Mouse (Mus musculus) forebrain, embryonic 13.5 days (tissue): ENCODE results near the gene Hdhd3. TPM values are rescaled to one million over a fixed set of nuclear protein-coding genes. Genes with fewer than 3 reads are reported as not detected.

Experiments used
- ATAC-seq: fragments of 200-750 bp; cut with Nextera tagmentation; 2 replicates; pipeline ENCODE4 v1.8.0; 2017
- H3K27ac ChIP-seq: fragments of 300-500 bp; sonication (generic); 2 replicates; pipeline ENCODE4 v1.5.1; 2015; ENCODE audit warnings: inconsistent platforms, mild to moderate bottlenecking, moderate library complexity
- H3K27me3 ChIP-seq: fragments of 300-500 bp; sonication (generic); 2 replicates; pipeline ENCODE4 v1.6.1; 2015; ENCODE audit warnings: mild to moderate bottlenecking, inconsistent platforms
- H3K36me3 ChIP-seq: fragments of 300-500 bp; sonication (generic); 2 replicates; pipeline ENCODE4 v1.6.1; 2015; ENCODE audit warnings: mild to moderate bottlenecking, inconsistent platforms; ENCODE audit not compliant: poor library complexity, severe bottlenecking
- H3K4me1 ChIP-seq: fragments of 300-500 bp; sonication (generic); 2 replicates; pipeline ENCODE4 v1.6.1; 2015; ENCODE audit warnings: inconsistent platforms
- H3K4me2 ChIP-seq: fragments of 300-500 bp; sonication (generic); 2 replicates; pipeline ENCODE4 v1.6.1; 2015; ENCODE audit warnings: inconsistent platforms, mild to moderate bottlenecking, moderate library complexity
- H3K4me3 ChIP-seq: fragments of 300-500 bp; sonication (generic); 2 replicates; pipeline ENCODE4 v1.5.1; 2015; ENCODE audit warnings: mild to moderate bottlenecking, inconsistent platforms
- H3K9ac ChIP-seq: fragments of 300-500 bp; sonication (generic); 2 replicates; pipeline ENCODE4 v1.6.1; 2015; ENCODE audit warnings: mild to moderate bottlenecking, inconsistent platforms
- H3K9me3 ChIP-seq: fragments of 300-500 bp; sonication (generic); replicated peaks from 2 replicates; pipeline ENCODE4 v1.6.1; 2016; ENCODE audit warnings: inconsistent platforms
- WGBS: fragments of 180-500 bp; shearing (Covaris S2); methylation state at CpG from one replicate; pipeline ENCODE4 v1.1.7; 2015; 5-methylcytosine and 5-hydroxymethylcytosine counted together
- polyA plus RNA-seq: library from polyadenylated mRNA; unstranded; fragments of >200 nt; fragmentation: Nextera tagmentation; extraction: Ambion mirVana; gene quantifications from 2 replicates; pipeline ENCODE4 v1.2.1, GENCODE M21; 2015

Gene Hdhd3
- 10.5 and 11.2 TPM in 2 replicates for polyA plus RNA-seq

DNA sequence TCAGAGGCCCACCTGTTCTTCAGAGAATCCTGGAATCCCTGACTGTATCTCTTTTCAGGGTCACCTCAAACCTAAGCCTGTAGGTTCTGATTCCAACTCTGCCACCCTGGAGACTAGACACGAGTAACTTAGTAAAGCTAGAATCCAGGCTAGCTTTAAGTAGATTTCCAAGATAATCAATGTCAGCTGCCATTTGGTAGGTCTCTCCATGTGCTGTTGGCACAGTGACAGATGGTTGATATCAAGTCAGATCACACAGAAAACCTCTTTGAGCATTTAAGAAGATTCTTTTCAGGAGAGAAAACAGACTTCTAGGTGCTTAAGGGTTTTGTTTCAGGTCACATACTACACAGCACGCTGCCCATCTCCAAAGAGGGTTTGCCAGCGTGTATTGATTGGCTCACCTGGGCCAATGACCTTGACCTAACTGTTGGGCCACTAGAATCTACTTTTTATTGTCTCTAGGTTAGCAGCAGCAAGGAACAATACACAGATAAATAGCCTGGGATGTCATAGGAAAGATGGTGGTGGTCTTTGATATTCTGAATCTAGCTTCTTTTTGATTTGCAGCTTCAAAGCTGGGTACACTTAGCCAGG lies at the start of gene Hdhd3:
Gene Hdhd3 (minus strand): TSS at position 94 of the 597 bp plus-strand sequence.
- Histone ChIP-seq H3K27me3 (no peaks in the 10 kb centered on the region), H3K4me2 (peak within 1 kb of the TSS; percentile 75), H3K27ac (no peak within 1 kb of the TSS), H3K4me3 (peak within 1 kb of the TSS; percentile 87), H3K36me3 (peaks cover 30% of the 10 kb centered on the region), H3K9ac (peak within 1 kb of the TSS; percentile 84), H3K4me1 (peaks cover 11% of the 10 kb centered on the region), H3K9me3 (no peaks in the 10 kb centered on the region)
- no peak for ATAC-seq
- WGBS, result 91% methylated on average over 3 of the region's 3 CpGs

DNA sequence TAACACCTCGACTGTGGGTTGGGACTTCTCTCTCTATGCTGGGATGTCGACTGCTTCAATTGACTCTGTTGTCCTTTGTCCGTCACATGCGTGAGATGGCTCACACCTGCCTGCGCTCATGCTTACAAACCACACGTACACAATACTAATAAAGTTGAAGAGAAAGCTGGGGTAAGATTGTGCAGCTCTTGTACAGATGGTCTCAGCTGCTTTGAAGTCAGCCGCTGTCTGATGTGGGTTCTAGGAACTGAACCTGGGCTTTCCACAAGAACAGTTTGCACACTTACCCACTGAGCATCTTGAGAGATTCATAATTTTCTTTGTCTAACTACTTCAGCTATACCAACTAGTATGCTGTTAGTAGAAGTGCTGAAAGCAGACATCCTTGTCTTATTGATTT lies 48.7 kb upstream of the Hdhd3 start:
- Histone ChIP-seq H3K9ac (no peak overlapping the region), H3K4me2 (no peak overlapping the region), H3K4me3 (no peak overlapping the region), H3K4me1 (no peaks in the 10 kb centered on the region), H3K27me3 (no peaks in the 10 kb centered on the region), H3K9me3 (no peaks in the 10 kb centered on the region), H3K36me3 (no peaks in the 10 kb centered on the region), H3K27ac (no peak overlapping the region)
- 89% methylated on average over 7 of the region's 7 CpGs for WGBS
- ATAC-seq, result no peak

DNA sequence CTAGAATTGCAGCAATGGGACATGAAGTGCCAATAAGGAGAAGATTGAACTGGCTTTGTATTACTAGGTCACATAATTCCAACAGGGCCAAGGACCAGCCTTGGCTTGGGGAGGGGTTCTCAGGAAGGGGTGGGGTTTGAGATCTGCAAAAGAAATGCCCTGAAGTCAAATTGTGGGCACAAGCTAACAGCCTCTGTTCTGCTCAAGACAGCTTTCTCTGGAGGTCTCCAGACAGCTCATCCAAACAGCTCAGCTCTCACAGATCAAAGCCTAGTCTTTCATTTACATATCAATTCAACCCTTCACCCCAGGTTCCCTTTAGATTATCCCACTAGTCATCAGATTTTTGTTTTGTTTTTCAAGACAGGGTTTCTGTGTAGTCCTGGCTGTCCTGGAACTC lies 41.5 kb upstream of the Hdhd3 start:
- Histone ChIP-seq H3K4me3 (no peak overlapping the region), H3K27me3 (no peaks in the 10 kb centered on the region), H3K4me2 (no peak overlapping the region), H3K4me1 (no peaks in the 10 kb centered on the region), H3K36me3 (no peaks in the 10 kb centered on the region), H3K27ac (no peak overlapping the region), H3K9ac (no peak overlapping the region), H3K9me3 (no peaks in the 10 kb centered on the region)
- ATAC-seq, result no peak

DNA sequence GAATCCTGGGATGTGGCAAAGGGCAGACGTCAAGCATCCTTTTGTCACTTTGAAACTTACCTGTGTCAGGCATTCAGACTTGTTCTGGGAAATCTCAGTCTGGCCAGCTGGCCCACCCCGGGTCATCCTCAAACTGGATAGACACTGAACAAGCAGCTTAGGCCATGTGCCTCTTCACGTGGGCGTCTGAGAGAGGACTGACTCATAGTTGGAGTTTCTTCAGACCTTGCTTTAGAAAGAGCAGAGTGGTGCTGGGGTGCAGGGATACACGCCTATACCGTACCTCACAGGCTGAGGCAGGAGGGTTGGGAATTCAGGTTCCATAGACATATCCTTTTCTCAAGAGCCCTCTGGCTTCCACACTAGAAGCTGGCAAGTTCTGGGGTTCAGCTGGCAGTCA lies 40.5 kb upstream of the Hdhd3 start:
- Histone ChIP-seq H3K4me3 (no peak overlapping the region), H3K9me3 (no peaks in the 10 kb centered on the region), H3K27ac (no peak overlapping the region), H3K36me3 (no peaks in the 10 kb centered on the region), H3K9ac (no peak overlapping the region), H3K27me3 (no peaks in the 10 kb centered on the region), H3K4me1 (no peaks in the 10 kb centered on the region), H3K4me2 (no peak overlapping the region)
- no peak for ATAC-seq
- WGBS, result 86% methylated on average over 6 of the region's 6 CpGs

DNA sequence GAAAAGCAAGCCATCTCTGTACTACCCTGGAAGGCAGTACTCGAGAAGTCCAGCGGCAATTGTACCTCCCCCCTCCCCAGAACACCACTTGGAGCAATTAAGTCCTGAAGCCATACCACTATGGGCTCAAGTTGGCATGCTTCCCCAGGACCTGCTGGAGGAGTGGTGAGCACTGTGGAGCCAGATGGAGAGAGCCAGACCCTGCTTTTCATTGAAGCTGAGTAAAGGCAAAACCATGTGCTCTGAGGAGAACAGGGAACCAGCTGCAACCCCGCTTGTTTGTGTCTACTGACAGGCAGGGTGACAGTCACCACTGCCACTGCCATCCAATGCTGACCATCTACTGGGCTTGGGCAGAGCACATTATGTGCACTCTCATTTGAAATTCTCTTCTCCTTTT lies 38.5 kb upstream of the Hdhd3 start:
- Histone ChIP-seq H3K27me3 (no peaks in the 10 kb centered on the region), H3K9me3 (no peaks in the 10 kb centered on the region), H3K27ac (no peak overlapping the region), H3K36me3 (no peaks in the 10 kb centered on the region), H3K4me3 (no peak overlapping the region), H3K9ac (no peak overlapping the region), H3K4me2 (no peak overlapping the region), H3K4me1 (no peaks in the 10 kb centered on the region)
- WGBS, result 76% methylated on average over 3 of the region's 3 CpGs
- peak; percentile 65; the same call in 1 of the 2 replicates for ATAC-seq

DNA sequence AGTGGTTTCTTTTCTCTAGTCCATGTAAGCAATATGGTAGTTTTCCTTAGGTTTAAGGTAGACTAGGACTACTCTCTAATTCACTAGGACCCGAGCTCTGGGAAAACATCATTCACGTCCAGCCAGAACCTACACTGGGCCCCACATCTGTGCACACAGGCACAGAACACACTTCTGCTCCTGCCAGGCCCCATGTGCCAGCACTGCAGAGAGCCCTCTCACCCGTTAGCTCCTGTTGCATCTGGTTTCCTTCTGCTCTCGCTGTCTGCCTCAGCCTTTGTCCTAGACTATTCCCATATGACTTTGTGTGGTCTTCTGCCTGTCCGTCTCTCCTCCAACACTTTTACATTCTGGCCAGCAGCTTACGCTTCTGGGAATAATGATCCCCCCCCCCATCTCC lies 30.5 kb upstream of the Hdhd3 start:
- H3K4me3 ChIP-seq, result no peak overlapping the region
- H3K9me3 ChIP-seq, result no peaks in the 10 kb centered on the region
- no peak overlapping the region for H3K27ac ChIP-seq
- 75% methylated on average over 6 of the region's 6 CpGs for WGBS
- H3K27me3 ChIP-seq, result no peaks in the 10 kb centered on the region
- no peaks in the 10 kb centered on the region for H3K36me3 ChIP-seq
- H3K4me2 ChIP-seq, result no peak overlapping the region
- H3K9ac ChIP-seq, result no peak overlapping the region
- H3K4me1 ChIP-seq, result no peaks in the 10 kb centered on the region
- ATAC-seq, result no peak

DNA sequence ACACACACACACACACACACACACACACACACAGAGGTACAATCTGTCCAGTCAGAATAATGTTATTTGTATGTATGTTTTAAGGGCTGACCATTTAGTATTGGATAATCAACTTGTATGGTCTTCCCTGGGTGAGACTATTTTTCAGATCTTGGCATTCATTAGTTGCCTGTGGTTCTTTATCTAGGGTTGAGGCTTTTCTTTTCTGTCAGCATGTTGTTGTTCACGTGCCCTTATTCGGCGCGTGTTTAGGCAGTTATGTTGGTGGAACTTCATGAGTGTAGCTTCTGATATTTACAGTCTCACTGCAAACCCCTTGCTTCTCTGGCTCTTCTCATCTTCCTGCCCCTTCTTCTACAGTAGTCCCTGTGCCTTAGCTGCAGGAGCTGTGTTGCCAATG lies 24.4 kb upstream of the Hdhd3 start:
- H3K4me1 ChIP-seq, result peaks cover 11% of the 10 kb centered on the region
- no peak for ATAC-seq
- no peak overlapping the region for H3K4me3 ChIP-seq
- no peaks in the 10 kb centered on the region for H3K9me3 ChIP-seq
- H3K27me3 ChIP-seq, result no peaks in the 10 kb centered on the region; the same call in 1 of the 2 replicates
- H3K4me2 ChIP-seq, result no peak overlapping the region
- 87% methylated on average over 4 of the region's 4 CpGs for WGBS
- H3K27ac ChIP-seq, result no peak overlapping the region
- H3K9ac ChIP-seq, result no peak overlapping the region
- peaks cover 10% of the 10 kb centered on the region; the same call in 1 of the 2 replicates for H3K36me3 ChIP-seq

DNA sequence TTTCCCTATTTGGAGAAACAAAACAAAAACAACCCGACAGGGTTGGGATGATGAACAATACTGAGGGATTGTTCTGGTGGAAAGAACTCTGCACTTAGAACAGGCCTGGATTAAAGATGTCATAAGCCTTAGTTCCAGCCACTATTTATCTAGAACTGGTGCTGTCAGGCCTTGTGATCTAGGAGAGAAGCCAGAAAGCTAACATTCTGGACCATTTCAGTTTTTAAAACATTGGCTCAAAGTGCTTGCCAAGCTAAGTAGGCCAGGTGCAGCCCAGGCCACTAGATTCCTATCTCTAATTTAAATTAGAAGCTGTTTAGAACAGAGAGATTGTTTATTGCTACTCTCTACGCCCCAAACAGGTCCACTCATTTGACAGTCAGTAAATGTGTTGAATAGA lies 23.0 kb upstream of the Hdhd3 start:
- Histone ChIP-seq H3K4me3 (no peak overlapping the region), H3K4me2 (no peak overlapping the region), H3K9ac (no peak overlapping the region), H3K4me1 (peaks cover 11% of the 10 kb centered on the region), H3K9me3 (no peaks in the 10 kb centered on the region), H3K27me3 (no peaks in the 10 kb centered on the region; the same call in 1 of the 2 replicates), H3K36me3 (peaks cover 12% of the 10 kb centered on the region; the same call in 1 of the 2 replicates), H3K27ac (no peak overlapping the region)
- 61% methylated on average over 2 of the region's 2 CpGs for WGBS
- ATAC-seq, result no peak

DNA sequence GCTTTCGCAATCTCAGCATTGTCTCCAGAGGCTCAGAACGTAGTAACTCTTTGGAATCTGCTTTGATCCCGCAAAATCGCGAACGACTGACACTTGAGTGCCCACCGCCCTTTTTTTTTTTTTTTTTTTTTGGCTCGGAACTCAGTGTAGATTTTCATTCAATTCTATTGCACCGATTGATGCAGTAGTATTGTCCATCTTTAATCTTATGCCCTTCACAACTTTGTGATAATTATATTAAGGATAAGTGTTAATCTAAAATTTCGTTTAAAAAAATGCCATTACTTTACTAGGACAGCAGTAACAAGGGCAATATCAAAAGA lies 22.2 kb upstream of the Hdhd3 start:
- WGBS, result 1% methylated on average over 10 of the region's 10 CpGs
- no peaks in the 10 kb centered on the region; the same call in 1 of the 2 replicates for H3K27me3 ChIP-seq
- no peaks in the 10 kb centered on the region for H3K9me3 ChIP-seq
- ATAC-seq, result no peak
- H3K4me1 ChIP-seq, result peaks cover 13% of the 10 kb centered on the region
- peak overlapping the region; percentile 83; the same call in 1 of the 2 replicates for H3K9ac ChIP-seq
- peak overlapping the region; percentile 48 for H3K4me2 ChIP-seq
- no peak overlapping the region for H3K27ac ChIP-seq
- H3K4me3 ChIP-seq, result peak overlapping the region; percentile 61
- peaks cover 12% of the 10 kb centered on the region; the same call in 1 of the 2 replicates for H3K36me3 ChIP-seq

DNA sequence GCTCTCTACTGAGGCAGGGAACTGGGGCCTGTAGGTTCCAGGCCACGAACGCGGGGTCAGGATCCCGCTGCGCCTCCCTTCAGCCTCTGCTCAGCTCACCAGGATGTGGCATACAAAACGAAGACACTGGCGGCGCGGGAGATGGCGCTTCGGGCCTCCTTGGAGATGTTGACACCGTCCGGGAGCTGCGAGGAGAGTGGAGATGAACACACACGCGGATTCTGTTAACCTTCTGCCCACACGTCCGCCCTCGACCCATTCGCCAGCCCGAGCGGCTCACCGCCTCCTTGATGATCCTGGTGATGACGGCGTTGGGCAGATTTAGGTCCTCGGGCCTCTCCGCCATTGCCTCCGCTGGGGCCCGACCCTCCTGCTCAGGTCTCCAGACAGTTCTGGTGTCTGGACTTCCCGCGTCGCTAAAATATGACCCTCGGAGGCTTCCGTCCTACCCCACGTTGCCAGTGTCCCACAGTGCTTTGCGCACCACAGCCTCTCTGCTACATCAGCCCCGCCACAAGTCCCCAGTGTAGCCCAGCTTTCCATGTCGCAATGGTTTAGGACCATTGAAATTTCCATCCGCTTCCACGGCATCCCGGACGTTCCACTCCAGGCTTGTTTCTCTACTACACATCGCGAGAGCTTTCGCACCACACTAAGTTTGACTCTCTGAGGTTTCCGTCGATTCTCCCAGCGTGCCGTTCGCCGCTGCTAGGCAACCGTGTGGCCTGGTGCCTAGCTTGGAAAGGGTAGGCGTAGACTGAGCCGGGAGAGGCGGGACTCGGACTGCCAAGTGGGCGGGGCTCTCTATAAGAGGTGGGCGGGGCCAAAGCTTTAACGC lies 21.6 kb upstream of the Hdhd3 start, which contains the start of the genes Pole3 and 4933430I17Rik:
Gene Pole3 (minus strand): TSS at position 418 of the 838 bp plus-strand sequence.
Gene 4933430I17Rik (plus strand): TSS at position 719 of the 838 bp plus-strand sequence.
- Histone ChIP-seq H3K27ac (peak within 1 kb of the TSS; percentile 88), H3K4me3 (peak within 1 kb of the TSS; percentile 61), H3K9me3 (no peaks in the 10 kb centered on the region), H3K36me3 (peaks cover 12% of the 10 kb centered on the region; the same call in 1 of the 2 replicates), H3K4me2 (peak within 1 kb of the TSS; percentile 84), H3K9ac (peak within 1 kb of the TSS; percentile 83), H3K4me1 (peaks cover 17% of the 10 kb centered on the region), H3K27me3 (no peaks in the 10 kb centered on the region; the same call in 1 of the 2 replicates)
- WGBS, result under 1% methylated on average over 59 of the region's 59 CpGs
- peak; percentile 99 for ATAC-seq

DNA sequence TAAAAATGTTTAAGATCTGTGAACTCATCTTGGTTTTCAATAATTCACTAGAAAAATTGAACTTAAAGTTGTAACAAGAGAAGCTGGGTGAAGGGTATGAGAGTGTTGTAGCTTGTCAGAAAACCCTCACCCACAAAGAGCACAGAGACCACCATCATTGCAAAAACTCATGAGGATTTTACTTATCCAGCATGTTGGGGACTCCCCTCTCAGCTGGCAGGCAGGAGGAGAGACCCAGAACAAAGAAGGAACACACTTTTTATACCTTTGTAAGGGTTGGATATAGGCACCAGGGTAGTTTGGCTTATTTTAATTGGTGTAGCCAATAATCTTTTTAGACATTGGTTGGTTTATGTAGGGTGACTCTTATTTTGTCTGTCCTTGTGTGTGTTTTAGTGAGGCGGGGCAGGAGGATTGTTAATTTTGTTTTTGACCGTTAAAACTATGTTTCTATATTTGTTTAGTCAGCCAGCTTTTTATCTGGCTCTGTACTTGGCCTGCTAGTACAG lies 17.7 kb upstream of the Hdhd3 start:
- Histone ChIP-seq H3K4me2 (no peak overlapping the region), H3K9me3 (no peaks in the 10 kb centered on the region), H3K27me3 (no peaks in the 10 kb centered on the region), H3K36me3 (peaks cover 12% of the 10 kb centered on the region; the same call in 1 of the 2 replicates), H3K4me1 (peaks cover 30% of the 10 kb centered on the region), H3K4me3 (no peak overlapping the region), H3K9ac (no peak overlapping the region), H3K27ac (no peak overlapping the region)
- whole genome bisulfite sequencing, result 89% methylated on average over 2 of the region's 2 CpGs
- no peak for ATAC-seq

DNA sequence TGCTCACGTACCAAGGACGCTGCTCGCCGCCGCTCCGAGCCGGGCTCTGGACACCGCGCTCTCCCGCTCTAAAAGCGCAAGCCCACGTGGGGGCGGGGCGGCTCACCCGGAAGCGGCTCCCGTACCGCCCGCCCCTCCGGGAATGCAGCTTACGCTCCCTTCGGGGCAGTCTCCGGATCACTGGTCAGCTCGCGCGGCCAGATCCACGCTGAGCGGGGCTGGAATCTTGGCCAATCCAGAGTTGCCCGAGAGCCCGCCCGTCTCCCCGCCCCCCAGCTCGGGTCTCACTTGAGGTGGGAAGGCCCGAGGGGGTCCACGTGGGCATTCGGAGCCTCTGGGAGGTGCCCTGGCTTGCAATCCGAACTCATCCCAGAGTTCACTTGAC lies 16.6 kb upstream of the Hdhd3 start, which contains the start of gene Alad:
Gene Alad (minus strand): TSS at position 70 of the 385 bp plus-strand sequence.
- Histone ChIP-seq H3K27ac (peak within 1 kb of the TSS; percentile 74), H3K9ac (peak within 1 kb of the TSS; percentile 85), H3K4me1 (peaks cover 30% of the 10 kb centered on the region), H3K36me3 (peaks cover 12% of the 10 kb centered on the region; the same call in 1 of the 2 replicates), H3K9me3 (no peaks in the 10 kb centered on the region), H3K27me3 (no peaks in the 10 kb centered on the region), H3K4me3 (peak within 1 kb of the TSS; percentile 76), H3K4me2 (peak within 1 kb of the TSS; percentile 75)
- under 1% methylated on average over 37 of the region's 37 CpGs for WGBS
- ATAC-seq, result peak; percentile 91
